Mouse (Mus musculus): ENCODE measurements around the gene Caskin1. TPM values are rescaled to one million over a fixed set of nuclear protein-coding genes. Genes with fewer than 3 reads are reported as not detected.

Caskin1 gene
- polyA plus RNA-seq, 1 experiment, result 1.7 TPM

Other genes starting within 250 kb of the Caskin1 start
- gene Ccnf, start 237.1 kb upstream of the Caskin1 start, polyA plus RNA-seq (2012; rRNA removed), result 2.4 and 2.5 TPM in 2 replicates
- gene Abca17, start 137.5 kb upstream of the Caskin1 start, polyA plus RNA-seq (2012; rRNA removed), result 0.06 and 0.09 TPM in 2 replicates
- 78.6 and 87.5 TPM in 2 replicates for gene Abca3, start 136.7 kb upstream of the Caskin1 start, polyA plus RNA-seq (2012; rRNA removed)
- 96.6 and 102 TPM in 2 replicates for gene Rnps1, start 74.0 kb upstream of the Caskin1 start, polyA plus RNA-seq (2012; rRNA removed)
- gene Eci1, start 62.0 kb upstream of the Caskin1 start, polyA plus RNA-seq (2012; rRNA removed), result 119 and 137 TPM in 2 replicates
- 82.9 and 106 TPM in 2 replicates for gene Dnase1l2, start 45.5 kb upstream of the Caskin1 start, polyA plus RNA-seq (2012; rRNA removed)
- 89.7 and 102 TPM in 2 replicates for gene E4f1, start 18.3 kb upstream of the Caskin1 start, polyA plus RNA-seq (2012; rRNA removed)
- gene Pgp, start 18.2 kb upstream of the Caskin1 start, polyA plus RNA-seq (2012; rRNA removed), result 100 and 123 TPM in 2 replicates
- 4.7 and 5.4 TPM in 2 replicates for gene Bricd5, start 14.7 kb upstream of the Caskin1 start, polyA plus RNA-seq (2012; rRNA removed)
- gene Mlst8, start 9.5 kb upstream of the Caskin1 start, polyA plus RNA-seq (2012; rRNA removed), result 41.4 and 44.0 TPM in 2 replicates
- gene Traf7, start 39.3 kb downstream of the Caskin1 start, polyA plus RNA-seq (2012; rRNA removed), result 169 and 195 TPM in 2 replicates
- gene Rab26, start 45.6 kb downstream of the Caskin1 start, polyA plus RNA-seq (2012; rRNA removed), result 48.5 and 59.7 TPM in 2 replicates
- 70.0 and 75.7 TPM in 2 replicates for gene Pkd1, start 61.2 kb downstream of the Caskin1 start, polyA plus RNA-seq (2012; rRNA removed)
- 133 and 141 TPM in 2 replicates for gene Tsc2, start 144.0 kb downstream of the Caskin1 start, polyA plus RNA-seq (2012; rRNA removed)
- gene Nthl1, start 144.1 kb downstream of the Caskin1 start, polyA plus RNA-seq (2012; rRNA removed), result 15.2 and 16.4 TPM in 2 replicates
- gene Slc9a3r2, start 161.7 kb downstream of the Caskin1 start, polyA plus RNA-seq (2012; rRNA removed), result 61.6 and 83.0 TPM in 2 replicates
- not detected in 2 replicates for gene Npw, start 169.9 kb downstream of the Caskin1 start, polyA plus RNA-seq (2012; rRNA removed)
- gene Zfp598, start 181.1 kb downstream of the Caskin1 start, polyA plus RNA-seq (2012; rRNA removed), result 51.3 and 56.6 TPM in 2 replicates
- 0.18 and 0.23 TPM in 2 replicates for gene Syngr3, start 201.4 kb downstream of the Caskin1 start, polyA plus RNA-seq (2012; rRNA removed)
- gene Gfer, start 207.6 kb downstream of the Caskin1 start, polyA plus RNA-seq (2012; rRNA removed), result 25.6 and 27.6 TPM in 2 replicates
- 6.2 and 7.1 TPM in 2 replicates for gene Noxo1, start 207.6 kb downstream of the Caskin1 start, polyA plus RNA-seq (2012; rRNA removed)
- gene Tbl3, start 219.1 kb downstream of the Caskin1 start, polyA plus RNA-seq (2012; rRNA removed), result 44.4 and 61.9 TPM in 2 replicates
- gene Rnf151, start 229.5 kb downstream of the Caskin1 start, polyA plus RNA-seq (2012; rRNA removed), result 2.3 and 3.4 TPM in 2 replicates
- gene Rps2, start 229.5 kb downstream of the Caskin1 start, polyA plus RNA-seq (2012; rRNA removed), result 2,300 and 2,553 TPM in 2 replicates
- gene Ndufb10, start 235.9 kb downstream of the Caskin1 start, polyA plus RNA-seq (2012; rRNA removed), result 370 and 426 TPM in 2 replicates
- gene Rpl3l, start 239.2 kb downstream of the Caskin1 start, polyA plus RNA-seq (2012; rRNA removed), result 31.1 and 36.7 TPM in 2 replicates
- 112 and 152 TPM in 2 replicates for gene Msrb1, start 248.0 kb downstream of the Caskin1 start, polyA plus RNA-seq (2012; rRNA removed)